Mouse (Mus musculus) intestine, postnatal 0 days (tissue): Measurements from ENCODE around the gene Plod1. TPM values are rescaled to one million over a fixed set of nuclear protein-coding genes. Genes with fewer than 3 reads are reported as not detected.

Experiments used
- ATAC-seq: fragments of 200-750 bp; cut with Nextera tagmentation; 2 replicates; pipeline ENCODE4 v1.8.0; 2017; ENCODE audit warnings: mild to moderate bottlenecking, moderate TSS enrichment, moderate library complexity
- H3K27ac ChIP-seq: fragments of 300-500 bp; sonication (generic); 2 replicates; pipeline ENCODE4 v1.5.1; 2014; ENCODE audit warnings: mild to moderate bottlenecking, low read depth, low read length, moderate library complexity
- H3K27me3 ChIP-seq: fragments of 300-500 bp; sonication (generic); replicated peaks from 2 replicates; pipeline ENCODE4 v1.6.1; 2014; ENCODE audit warnings: low read length, mixed read lengths; ENCODE audit not compliant: control insufficient read depth, insufficient read depth
- H3K36me3 ChIP-seq: fragments of 300-500 bp; sonication (generic); 2 replicates; pipeline ENCODE4 v1.6.1; 2014; ENCODE audit warnings: mild to moderate bottlenecking, moderate library complexity; ENCODE audit not compliant: control insufficient read depth, insufficient read depth
- H3K4me1 ChIP-seq: fragments of 300-500 bp; sonication (generic); replicated peaks from 2 replicates; pipeline ENCODE4 v1.6.1; 2014; ENCODE audit warnings: antibody characterized with exemption, low read length, mixed read lengths; ENCODE audit not compliant: control insufficient read depth, insufficient read depth
- H3K4me2 ChIP-seq: fragments of 300-500 bp; sonication (generic); replicated peaks from 2 replicates; pipeline ENCODE4 v1.6.1; 2014; ENCODE audit warnings: low read depth, mild to moderate bottlenecking, moderate library complexity
- H3K4me3 ChIP-seq: fragments of 300-500 bp; sonication (generic); 2 replicates; pipeline ENCODE4 v1.5.1; 2014; ENCODE audit warnings: low read depth, low read length
- H3K9ac ChIP-seq: fragments of 300-500 bp; sonication (generic); 2 replicates; pipeline ENCODE4 v1.6.1; 2014; ENCODE audit warnings: mild to moderate bottlenecking, low read depth, low read length
- H3K9me3 ChIP-seq: fragments of 300-500 bp; sonication (generic); 2 replicates; pipeline ENCODE4 v1.6.1; 2016; ENCODE audit warnings: mixed run types; ENCODE audit not compliant: control insufficient read depth
- CTCF ChIP-seq: sonication (generic); IDR thresholded peaks from 2 replicates; pipeline ENCODE4 v1.5.1; 2016; ENCODE audit warnings: low read depth, mild to moderate bottlenecking, control low read depth, antibody characterized with exemption, moderate library complexity
- WGBS: fragments of 180-500 bp; shearing (Covaris S2); extraction: QIAGEN DNeasy Blood & Tissue Kit; methylation state at CpG from one replicate; pipeline ENCODE4 v1.1.7; 2014; 5-methylcytosine and 5-hydroxymethylcytosine counted together
- polyA plus RNA-seq: library from polyadenylated mRNA; unstranded; fragments of >200 nt; fragmentation: Nextera tagmentation; extraction: Ambion mirVana; gene quantifications from 2 replicates; pipeline ENCODE4 v1.2.1, GENCODE M21; 2015

Gene Plod1
- polyA plus RNA-seq, 1 experiment from 2014 or later = 28.8 TPM

DNA sequence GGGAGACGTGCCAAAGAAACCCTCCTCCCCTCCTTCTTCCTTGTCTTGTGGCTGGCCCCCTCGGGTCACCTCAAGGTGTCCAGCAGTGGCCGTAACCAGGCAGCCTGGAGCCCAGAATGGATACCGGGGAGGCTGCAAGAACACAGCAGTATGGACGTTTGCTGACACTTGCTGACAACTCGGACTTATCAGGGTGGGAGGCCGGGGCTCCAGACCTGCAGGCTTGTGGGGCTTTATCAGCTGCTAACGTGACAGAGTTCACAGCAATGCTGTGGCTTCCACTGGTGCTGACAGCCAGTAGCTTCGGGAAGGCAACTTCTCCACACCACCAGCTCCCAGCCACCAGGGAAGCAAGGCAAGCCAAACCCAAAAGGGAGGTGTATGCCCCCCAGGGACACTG lies 32.8 kb upstream of the Plod1 start:
- no peak overlapping the region for H3K9ac ChIP-seq
- TF ChIP-seq CTCF = no peak
- H3K9me3 ChIP-seq = no peaks in the 10 kb centered on the region
- no peaks in the 10 kb centered on the region for H3K4me1 ChIP-seq
- no peaks in the 10 kb centered on the region for H3K27me3 ChIP-seq
- WGBS = 39% methylated on average over 9 of the region's 9 CpGs
- H3K36me3 ChIP-seq = no peaks in the 10 kb centered on the region
- H3K4me2 ChIP-seq = no peak overlapping the region
- no peak for ATAC-seq
- no peak overlapping the region for H3K27ac ChIP-seq
- no peak overlapping the region for H3K4me3 ChIP-seq

DNA sequence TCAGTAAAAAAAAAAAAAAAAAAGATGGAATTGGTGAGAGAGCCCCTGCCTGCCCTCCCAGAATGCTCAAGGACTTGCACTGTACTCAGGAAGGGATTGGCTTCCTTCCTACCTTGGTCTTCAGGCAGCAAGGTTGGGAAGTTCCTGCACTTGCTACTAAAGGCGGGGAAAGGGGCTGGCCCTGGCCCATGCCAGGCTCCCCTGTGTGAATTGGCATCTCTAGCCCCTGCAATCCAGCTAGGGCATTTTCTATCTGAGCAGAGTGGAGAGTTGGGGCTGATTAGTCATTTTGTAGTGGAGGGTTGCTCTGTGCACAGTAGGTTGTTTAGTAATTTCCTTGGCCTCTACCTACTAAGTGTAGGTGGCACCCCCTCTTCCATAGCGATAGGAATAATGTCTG lies 32.2 kb upstream of the Plod1 start:
- Histone ChIP-seq H3K9ac (no peak overlapping the region), H3K27ac (no peak overlapping the region), H3K4me1 (no peaks in the 10 kb centered on the region), H3K9me3 (no peaks in the 10 kb centered on the region), H3K36me3 (no peaks in the 10 kb centered on the region), H3K27me3 (no peaks in the 10 kb centered on the region), H3K4me2 (no peak overlapping the region), H3K4me3 (no peak overlapping the region)
- no peak for TF ChIP-seq CTCF
- WGBS = 79% methylated on average over 2 of the region's 2 CpGs
- no peak for ATAC-seq

DNA sequence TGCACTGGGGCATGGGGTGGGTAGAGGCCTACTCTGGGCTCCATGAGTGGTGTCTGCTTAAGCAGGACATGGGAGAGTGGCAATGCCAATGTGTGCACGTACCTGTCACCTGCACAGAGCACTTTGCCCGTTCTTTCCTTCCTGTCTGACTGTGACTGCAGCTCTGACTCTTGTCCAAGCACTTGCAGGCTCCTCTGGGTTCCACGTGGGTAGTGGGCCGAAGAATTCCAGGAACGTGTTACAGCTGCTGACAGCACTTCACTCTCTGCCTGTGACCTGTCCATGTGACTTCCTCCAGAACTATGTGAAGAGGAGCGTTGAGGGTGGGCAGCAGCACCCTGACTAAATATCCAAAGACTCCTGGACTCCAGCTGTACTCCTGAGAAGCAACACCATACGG lies 29.1 kb upstream of the Plod1 start:
- Histone ChIP-seq H3K9ac (no peak overlapping the region), H3K4me2 (no peak overlapping the region), H3K4me3 (no peak overlapping the region), H3K27ac (no peak overlapping the region), H3K9me3 (no peaks in the 10 kb centered on the region), H3K4me1 (no peaks in the 10 kb centered on the region), H3K36me3 (no peaks in the 10 kb centered on the region), H3K27me3 (no peaks in the 10 kb centered on the region)
- TF ChIP-seq CTCF = no peak
- ATAC-seq = no peak
- WGBS = 70% methylated on average over 7 of the region's 7 CpGs

DNA sequence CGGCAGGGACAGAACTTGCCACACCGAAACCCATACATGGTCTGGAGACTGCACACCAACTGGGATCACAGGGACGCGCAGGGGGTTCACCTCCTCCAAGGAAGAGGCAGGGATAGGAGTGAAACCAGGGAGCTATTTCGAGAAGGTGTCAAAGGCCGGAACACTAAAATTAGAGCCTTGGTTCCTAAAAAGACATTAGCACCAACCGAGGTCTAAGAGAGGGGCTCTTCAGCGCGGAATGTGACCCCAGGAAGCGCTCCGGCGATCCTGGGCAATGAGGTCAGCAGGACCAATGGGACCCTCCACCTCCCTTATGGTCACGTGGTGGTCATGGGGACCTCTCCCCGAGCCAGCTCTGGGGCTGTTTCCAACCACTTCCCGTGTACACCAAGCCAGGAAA lies 27.1 kb upstream of the Plod1 start:
- no peak for ATAC-seq
- WGBS = 85% methylated on average over 15 of the region's 15 CpGs

DNA sequence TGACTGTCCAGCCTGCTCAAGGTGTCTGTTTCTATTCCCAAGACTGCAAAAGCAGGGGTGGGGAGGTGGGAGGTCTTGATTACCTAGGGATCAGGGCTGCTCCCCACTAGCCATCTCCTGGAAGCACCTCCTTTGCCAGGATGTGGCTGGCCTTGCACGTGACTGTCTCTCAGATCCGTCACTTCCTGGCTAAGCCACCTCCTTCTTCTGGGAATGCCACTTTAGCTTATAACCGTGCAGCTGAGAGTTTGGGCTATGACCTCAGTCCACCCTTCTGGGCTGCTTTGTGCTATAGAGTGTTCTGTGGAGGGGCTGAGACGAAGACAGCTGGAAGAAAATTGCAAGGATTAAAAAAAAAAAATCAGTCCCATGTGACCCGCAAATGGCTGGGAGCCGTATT lies 26.2 kb upstream of the Plod1 start:
- no peaks in the 10 kb centered on the region for H3K9me3 ChIP-seq
- 55% methylated on average over 6 of the region's 6 CpGs for WGBS
- H3K27ac ChIP-seq = no peak overlapping the region
- TF ChIP-seq CTCF = no peak
- no peaks in the 10 kb centered on the region for H3K36me3 ChIP-seq
- ATAC-seq = no peak
- H3K4me2 ChIP-seq = no peak overlapping the region
- no peak overlapping the region for H3K9ac ChIP-seq
- H3K27me3 ChIP-seq = no peaks in the 10 kb centered on the region
- no peak overlapping the region for H3K4me3 ChIP-seq
- H3K4me1 ChIP-seq = no peaks in the 10 kb centered on the region

More for the DNA sequence above, 27.1 kb upstream of the Plod1 start:
- no peak overlapping the region for H3K27ac ChIP-seq
- no peaks in the 10 kb centered on the region for H3K4me1 ChIP-seq
- H3K9me3 ChIP-seq = no peaks in the 10 kb centered on the region
- no peak overlapping the region for H3K4me2 ChIP-seq
- H3K9ac ChIP-seq = no peak overlapping the region
- no peaks in the 10 kb centered on the region for H3K36me3 ChIP-seq
- no peak overlapping the region for H3K4me3 ChIP-seq
- TF ChIP-seq CTCF = no peak
- H3K27me3 ChIP-seq = no peaks in the 10 kb centered on the region

DNA sequence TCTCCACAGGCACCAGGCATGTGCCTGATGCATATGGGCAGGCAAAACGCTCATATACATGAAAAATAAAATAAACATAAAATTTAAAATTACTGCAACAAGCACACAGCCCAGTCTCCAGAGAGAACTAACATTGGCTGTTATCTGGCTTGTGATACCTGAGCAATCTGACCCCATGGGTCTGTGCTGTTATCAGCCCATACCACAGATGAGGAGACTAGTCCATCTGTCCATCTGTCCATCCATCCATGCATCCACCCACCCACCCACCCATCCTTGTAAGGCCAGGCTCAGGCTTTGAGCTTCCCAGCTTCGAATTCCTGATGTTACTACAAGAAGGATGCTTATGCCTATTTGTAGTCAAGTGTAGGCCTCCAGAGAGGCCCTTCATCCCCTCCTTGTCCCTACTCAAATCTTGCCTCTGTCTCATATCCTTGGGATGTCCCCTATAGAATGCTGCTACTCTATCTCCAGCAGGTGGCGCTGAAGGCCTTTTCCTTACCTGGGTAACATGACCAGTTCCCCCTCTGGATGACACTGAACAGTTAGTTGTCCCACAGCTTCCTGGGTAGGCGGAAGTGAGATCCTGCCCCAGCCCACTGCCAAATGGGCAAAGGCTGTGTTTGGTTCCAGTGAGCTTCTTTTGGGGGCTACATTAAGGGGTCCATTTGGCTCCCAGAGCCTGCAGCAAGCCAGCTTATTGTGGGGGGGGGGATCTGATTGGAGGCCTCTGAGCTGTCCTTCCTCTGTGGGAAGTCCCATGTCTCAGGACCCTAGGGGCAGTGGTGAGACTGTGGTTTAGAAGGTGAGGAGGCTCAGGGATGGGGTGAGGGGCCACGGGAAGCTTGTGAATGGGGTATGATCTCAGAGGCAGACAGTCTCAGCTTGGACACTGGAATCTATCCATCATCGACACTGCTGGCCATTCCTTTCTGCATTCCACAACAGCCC lies 23.6 kb upstream of the Plod1 start:
- no peaks in the 10 kb centered on the region for H3K9me3 ChIP-seq
- H3K4me2 ChIP-seq = no peak overlapping the region
- H3K27ac ChIP-seq = no peak overlapping the region
- no peaks in the 10 kb centered on the region for H3K27me3 ChIP-seq
- H3K36me3 ChIP-seq = no peaks in the 10 kb centered on the region
- no peak overlapping the region for H3K4me3 ChIP-seq
- 0 out of 2 replicates have a peak, but pooled peaks have one; percentile 33 for ATAC-seq
- no peak overlapping the region for H3K9ac ChIP-seq
- no peaks in the 10 kb centered on the region for H3K4me1 ChIP-seq
- WGBS = 41% methylated on average over 6 of the region's 6 CpGs
- peak; percentile 90 for TF ChIP-seq CTCF
